Mouse (Mus musculus): ENCODE measurements around the gene Ppp6r3. TPM values are rescaled to one million over a fixed set of nuclear protein-coding genes. Genes with fewer than 3 reads are reported as not detected.
"Not testable (repeated sequence)": the region's sequence is repeated elsewhere in the genome, so short reads cannot be mapped to it uniquely, and the experiment has no call there.

Ppp6r3 gene
- polyA plus RNA-seq, 1 experiment from 2014 or later: 75.5 TPM

- no peaks in the 10 kb centered on the region for H3K9me3 ChIP-seq
- H3K27ac ChIP-seq: no peak overlapping the region
- no peaks in the 10 kb centered on the region for H3K4me1 ChIP-seq (replicated peaks)
- H3K27me3 ChIP-seq: no peaks in the 10 kb centered on the region
- peaks cover 100% of the 10 kb centered on the region for H3K36me3 ChIP-seq
- H3K4me3 ChIP-seq (replicated peaks): no peak overlapping the region
- H3K9ac ChIP-seq (replicated peaks): no peak overlapping the region
- H3K4me2 ChIP-seq: no peak overlapping the region
- no peak for ATAC-seq (ENCODE audit: insufficient number of reproducible peaks, insufficient read depth, low FRiP score, low TSS enrichment, low read depth)
- WGBS: 95% methylated on average over 5 of the region's 5 CpGs
These were observed 18.8 kb upstream of the Ppp6r3 start for GRCm38 (mm10) chr19:3594316-3594715.

GRCm38 (mm10) chr19:3593379-3594055 is 18.0 kb upstream of the Ppp6r3 start:
- Histone ChIP-seq H3K4me1 (replicated peaks) (no peaks in the 10 kb centered on the region), H3K36me3 (peaks cover 100% of the 10 kb centered on the region), H3K9ac (replicated peaks) (no peak overlapping the region), H3K27ac (no peak overlapping the region), H3K27me3 (no peaks in the 10 kb centered on the region), H3K9me3 (no peaks in the 10 kb centered on the region), H3K4me2 (no peak overlapping the region), H3K4me3 (replicated peaks) (no peak overlapping the region)
- whole genome bisulfite sequencing: 82% methylated on average over 7 of the region's 7 CpGs
- ATAC-seq (ENCODE audit: insufficient number of reproducible peaks, insufficient read depth, low FRiP score, low TSS enrichment, low read depth): no peak

GRCm38 (mm10) chr19:3589968-3590367 is 14.4 kb upstream of the Ppp6r3 start:
- H3K36me3 ChIP-seq: peaks cover 97% of the 10 kb centered on the region
- H3K4me3 ChIP-seq (replicated peaks): no peak overlapping the region
- no peaks in the 10 kb centered on the region for H3K27me3 ChIP-seq
- no peak overlapping the region for H3K4me2 ChIP-seq
- H3K9me3 ChIP-seq: no peaks in the 10 kb centered on the region
- no peak overlapping the region for H3K27ac ChIP-seq
- H3K9ac ChIP-seq (replicated peaks): no peak overlapping the region
- no peak for ATAC-seq (ENCODE audit: insufficient number of reproducible peaks, insufficient read depth, low FRiP score, low TSS enrichment, low read depth)
- H3K4me1 ChIP-seq (replicated peaks): no peaks in the 10 kb centered on the region
- 95% methylated on average over 4 of the region's 4 CpGs for WGBS

- ATAC-seq (ENCODE audit: insufficient number of reproducible peaks, insufficient read depth, low FRiP score, low TSS enrichment, low read depth): no peak
- no peaks in the 10 kb centered on the region for H3K4me1 ChIP-seq (replicated peaks)
These were observed 14.0 kb upstream of the Ppp6r3 start for GRCm38 (mm10) chr19:3589547-3589946.

GRCm38 (mm10) chr19:3587729-3588128 is 12.2 kb upstream of the Ppp6r3 start:
- not testable (repeated sequence) for ATAC-seq (ENCODE audit: insufficient number of reproducible peaks, insufficient read depth, low FRiP score, low TSS enrichment, low read depth)
- WGBS: 94% methylated on average over 5 of the region's 5 CpGs

More at GRCm38 (mm10) chr19:3589547-3589946, 14.0 kb upstream of the Ppp6r3 start:
- peaks cover 96% of the 10 kb centered on the region for H3K36me3 ChIP-seq
- WGBS: 90% methylated on average over 5 of the region's 5 CpGs
- H3K4me2 ChIP-seq: no peak overlapping the region
- no peaks in the 10 kb centered on the region for H3K9me3 ChIP-seq
- no peaks in the 10 kb centered on the region for H3K27me3 ChIP-seq
- no peak overlapping the region for H3K9ac ChIP-seq (replicated peaks)
- no peak overlapping the region for H3K4me3 ChIP-seq (replicated peaks)
- H3K27ac ChIP-seq: no peak overlapping the region

GRCm38 (mm10) chr19:3586540-3586939 is 11.0 kb upstream of the Ppp6r3 start:
- ATAC-seq (ENCODE audit: insufficient number of reproducible peaks, insufficient read depth, low FRiP score, low TSS enrichment, low read depth): no peak
- peaks cover 87% of the 10 kb centered on the region for H3K36me3 ChIP-seq
- WGBS: 47% methylated on average over 1 of the region's 1 CpGs

More at GRCm38 (mm10) chr19:3587729-3588128, 12.2 kb upstream of the Ppp6r3 start:
- H3K36me3 ChIP-seq: peaks cover 96% of the 10 kb centered on the region
- not testable (repeated sequence) for H3K4me3 ChIP-seq (replicated peaks); H3K9ac ChIP-seq (replicated peaks); H3K27me3 ChIP-seq; H3K4me2 ChIP-seq; H3K9me3 ChIP-seq; H3K4me1 ChIP-seq (replicated peaks); H3K27ac ChIP-seq

GRCm38 (mm10) chr19:3586026-3586425 is 10.5 kb upstream of the Ppp6r3 start:
- WGBS: 88% methylated on average over 9 of the region's 9 CpGs
- Histone ChIP-seq H3K4me1 (replicated peaks) (no peaks in the 10 kb centered on the region), H3K27ac (no peak overlapping the region), H3K4me3 (replicated peaks) (no peak overlapping the region), H3K27me3 (no peaks in the 10 kb centered on the region), H3K36me3 (peaks cover 82% of the 10 kb centered on the region), H3K4me2 (no peak overlapping the region), H3K9me3 (no peaks in the 10 kb centered on the region), H3K9ac (replicated peaks) (no peak overlapping the region)
- no peak for ATAC-seq (ENCODE audit: insufficient number of reproducible peaks, insufficient read depth, low FRiP score, low TSS enrichment, low read depth)

More at GRCm38 (mm10) chr19:3586540-3586939, 11.0 kb upstream of the Ppp6r3 start:
- no peaks in the 10 kb centered on the region for H3K4me1 ChIP-seq (replicated peaks)
- no peak overlapping the region for H3K4me3 ChIP-seq (replicated peaks)
- no peak overlapping the region for H3K4me2 ChIP-seq
- no peak overlapping the region for H3K27ac ChIP-seq
- no peaks in the 10 kb centered on the region for H3K9me3 ChIP-seq
- no peak overlapping the region for H3K9ac ChIP-seq (replicated peaks)
- H3K27me3 ChIP-seq: no peaks in the 10 kb centered on the region

GRCm38 (mm10) chr19:3581326-3581725 is 5.8 kb upstream of the Ppp6r3 start:
- Histone ChIP-seq H3K27ac (no peak overlapping the region), H3K27me3 (no peaks in the 10 kb centered on the region), H3K9ac (replicated peaks) (no peak overlapping the region), H3K36me3 (peaks cover 38% of the 10 kb centered on the region), H3K4me3 (replicated peaks) (no peak overlapping the region), H3K9me3 (no peaks in the 10 kb centered on the region), H3K4me2 (no peak overlapping the region), H3K4me1 (replicated peaks) (peaks cover 7% of the 10 kb centered on the region; the same call in 1 of the 2 replicates)
- WGBS: 32% methylated on average over 7 of the region's 7 CpGs
- no peak for ATAC-seq (ENCODE audit: insufficient number of reproducible peaks, insufficient read depth, low FRiP score, low TSS enrichment, low read depth)

GRCm38 (mm10) chr19:3577911-3578290 is 2.4 kb upstream of the Ppp6r3 start:
- Histone ChIP-seq H3K9ac (replicated peaks) (no peak overlapping the region), H3K4me3 (replicated peaks) (no peak overlapping the region), H3K4me2 (no peak overlapping the region), H3K27me3 (no peaks in the 10 kb centered on the region), H3K4me1 (replicated peaks) (peaks cover 22% of the 10 kb centered on the region), H3K9me3 (no peaks in the 10 kb centered on the region), H3K27ac (no peak overlapping the region), H3K36me3 (peaks cover 5% of the 10 kb centered on the region)
- ATAC-seq (ENCODE audit: insufficient number of reproducible peaks, insufficient read depth, low FRiP score, low TSS enrichment, low read depth): no peak

GRCm38 (mm10) chr19:3577265-3577910 is 1.8 kb upstream of the Ppp6r3 start:
- H3K9me3 ChIP-seq: no peaks in the 10 kb centered on the region
- H3K27me3 ChIP-seq: no peaks in the 10 kb centered on the region
- H3K9ac ChIP-seq (replicated peaks): no peak overlapping the region
- H3K4me1 ChIP-seq (replicated peaks): peaks cover 22% of the 10 kb centered on the region
- no peak overlapping the region for H3K4me2 ChIP-seq
- 71% methylated on average over 4 of the region's 4 CpGs for WGBS
- H3K27ac ChIP-seq: no peak overlapping the region
- no peak for ATAC-seq (ENCODE audit: insufficient number of reproducible peaks, insufficient read depth, low FRiP score, low TSS enrichment, low read depth)
- no peaks in the 10 kb centered on the region for H3K36me3 ChIP-seq
- no peak overlapping the region for H3K4me3 ChIP-seq (replicated peaks)

- ATAC-seq (ENCODE audit: insufficient number of reproducible peaks, insufficient read depth, low FRiP score, low TSS enrichment, low read depth): no peak
- 69% methylated on average over 5 of the region's 5 CpGs for WGBS
- Histone ChIP-seq H3K9ac (replicated peaks) (no peak overlapping the region), H3K9me3 (no peaks in the 10 kb centered on the region), H3K27me3 (no peaks in the 10 kb centered on the region), H3K4me3 (replicated peaks) (peak overlapping the region; percentile 96), H3K36me3 (no peaks in the 10 kb centered on the region), H3K4me1 (replicated peaks) (peaks cover 22% of the 10 kb centered on the region), H3K27ac (peak overlapping the region; percentile 97; the same call in 1 of the 2 replicates), H3K4me2 (peak overlapping the region; percentile 42)
These were observed 1.1 kb upstream of the Ppp6r3 start for GRCm38 (mm10) chr19:3576451-3577264.
